Mouse (Mus musculus) forebrain, embryonic 10.5 days (tissue): Measurements from ENCODE around the gene Gm5624. TPM values are rescaled to one million over a fixed set of nuclear protein-coding genes. Genes with fewer than 3 reads are reported as not detected.
"Not testable (repeated sequence)": the region's sequence is repeated elsewhere in the genome, so short reads cannot be mapped to it uniquely, and the experiment has no call there.

ENCODE experiments used
- DNase-seq: peaks from one replicate; pipeline ENCODE4 v3.0.0-alpha.2; 2017; ENCODE audit warnings: low spot score; ENCODE audit errors: extremely low spot score
- H3K27ac ChIP-seq: fragments of 300-500 bp; sonication (generic); 2 replicates; pipeline ENCODE4 v1.5.1; 2016; ENCODE audit warnings: mild to moderate bottlenecking
- H3K27me3 ChIP-seq: fragments of 300-500 bp; sonication (generic); 2 replicates; pipeline ENCODE4 v1.6.1; 2016; ENCODE audit warnings: mild to moderate bottlenecking; ENCODE audit not compliant: poor library complexity, severe bottlenecking
- H3K36me3 ChIP-seq: fragments of 300-500 bp; sonication (generic); replicated peaks from 2 replicates; pipeline ENCODE4 v1.6.1; 2016; ENCODE audit warnings: mild to moderate bottlenecking, moderate library complexity
- H3K4me1 ChIP-seq: fragments of 300-500 bp; sonication (generic); 2 replicates; pipeline ENCODE4 v1.6.1; 2016
- H3K4me3 ChIP-seq: fragments of 300-500 bp; sonication (generic); 2 replicates; pipeline ENCODE4 v1.5.1; 2016; ENCODE audit warnings: mild to moderate bottlenecking, moderate library complexity
- H3K9me3 ChIP-seq: fragments of 300-500 bp; sonication (generic); 2 replicates; pipeline ENCODE4 v1.6.1; 2016; ENCODE audit warnings: mild to moderate bottlenecking, moderate library complexity
- WGBS: fragments of 180-500 bp; shearing (Covaris S2); methylation state at CpG from one replicate; pipeline ENCODE4 v1.1.7; 2016; 5-methylcytosine and 5-hydroxymethylcytosine counted together
- polyA plus RNA-seq: library from polyadenylated mRNA; unstranded; fragments of >200 nt; fragmentation: Nextera tagmentation; extraction: Ambion mirVana; gene quantifications from 2 replicates; pipeline ENCODE4 v1.2.1, GENCODE M21; 2016

Gm5624 gene
- polyA plus RNA-seq, result not detected in 2 replicates

DNA sequence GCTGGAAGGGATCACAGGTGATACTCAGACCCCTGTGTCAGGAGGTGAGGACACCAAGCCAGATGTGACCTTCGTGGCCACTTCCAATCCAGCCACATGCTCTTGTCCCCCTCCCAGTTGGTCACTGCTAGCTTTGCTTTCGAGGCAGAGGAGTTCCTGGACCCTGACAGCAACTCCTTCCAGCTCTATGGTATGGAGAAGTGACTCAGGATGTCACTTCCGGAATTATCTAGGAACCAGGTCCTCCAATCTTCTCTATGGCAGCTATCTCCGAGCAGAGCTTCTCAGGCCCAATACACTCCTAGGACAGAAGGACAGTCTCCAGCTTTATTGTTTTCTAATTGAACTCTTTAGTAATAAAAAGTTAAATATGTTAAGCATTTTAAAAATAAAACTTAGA is at the start of gene Gm5624:
Gene Gm5624, minus strand, starts transcription at position 202 of the 400 bp plus-strand sequence.
- H3K36me3 ChIP-seq, DNase-seq, H3K9me3 ChIP-seq, H3K27me3 ChIP-seq, H3K4me3 ChIP-seq, H3K4me1 ChIP-seq, H3K27ac ChIP-seq: not testable (repeated sequence)
- WGBS, result 80% methylated on average over 4 of the region's 4 CpGs

DNA sequence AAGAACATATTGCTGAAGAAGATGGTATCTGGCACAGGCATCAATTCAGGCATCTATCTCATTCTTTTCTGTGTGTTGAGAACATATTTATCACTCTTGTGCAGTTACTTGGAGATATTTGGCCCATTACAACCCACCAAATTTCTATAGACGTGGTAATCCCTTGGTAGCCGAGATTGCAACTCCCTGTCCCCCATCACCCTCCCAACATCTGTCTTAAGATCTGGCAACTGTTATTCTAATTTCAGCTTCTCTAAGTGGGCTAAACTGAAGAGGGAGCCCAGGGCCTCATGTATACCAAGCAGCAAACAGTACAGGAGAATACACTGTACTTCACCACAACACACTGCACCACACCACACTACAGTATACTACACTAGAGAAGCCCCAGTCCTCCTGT is 36.0 kb downstream of the Gm5624 start:
- H3K27ac ChIP-seq, H3K36me3 ChIP-seq, H3K9me3 ChIP-seq, H3K27me3 ChIP-seq, H3K4me3 ChIP-seq, DNase-seq, H3K4me1 ChIP-seq: not testable (repeated sequence)
- WGBS, result 90% methylated on average over 2 of the region's 2 CpGs

DNA sequence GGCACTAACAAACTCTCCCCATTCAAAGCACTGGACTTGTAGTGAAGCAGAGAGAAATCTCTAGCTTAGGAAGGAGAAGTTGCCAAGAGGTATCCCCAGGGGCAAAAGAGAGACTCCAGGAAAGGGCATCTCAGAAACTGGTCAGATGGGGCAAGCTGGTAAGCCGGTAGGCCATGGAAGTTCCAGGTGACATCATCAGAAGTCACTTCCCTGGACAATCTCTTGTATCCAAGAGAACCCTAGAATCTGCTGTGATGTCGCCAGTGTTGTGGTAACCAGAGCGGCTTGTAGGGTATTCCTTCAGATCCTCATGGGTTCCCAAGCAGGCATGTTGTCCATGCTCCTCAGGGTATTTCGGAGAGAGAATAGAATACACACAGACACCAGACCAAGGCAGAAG is 44.9 kb downstream of the Gm5624 start, which contains the start of gene Gm8247:
Gene Gm8247, plus strand, starts transcription at position 301 of the 400 bp plus-strand sequence.
- not testable (repeated sequence) for H3K27ac ChIP-seq, H3K36me3 ChIP-seq, H3K9me3 ChIP-seq, H3K4me3 ChIP-seq, DNase-seq, H3K4me1 ChIP-seq, H3K27me3 ChIP-seq
- 89% methylated on average over 4 of the region's 4 CpGs for WGBS

- not testable (repeated sequence) for H3K9me3 ChIP-seq, H3K4me3 ChIP-seq, H3K27ac ChIP-seq, H3K4me1 ChIP-seq, DNase-seq, H3K27me3 ChIP-seq, H3K36me3 ChIP-seq
- 96% methylated on average over 4 of the region's 5 CpGs for WGBS
Observed at GRCm38 (mm10) chr14:44547961-44548360, 79.8 kb downstream of the Gm5624 start.

DNA sequence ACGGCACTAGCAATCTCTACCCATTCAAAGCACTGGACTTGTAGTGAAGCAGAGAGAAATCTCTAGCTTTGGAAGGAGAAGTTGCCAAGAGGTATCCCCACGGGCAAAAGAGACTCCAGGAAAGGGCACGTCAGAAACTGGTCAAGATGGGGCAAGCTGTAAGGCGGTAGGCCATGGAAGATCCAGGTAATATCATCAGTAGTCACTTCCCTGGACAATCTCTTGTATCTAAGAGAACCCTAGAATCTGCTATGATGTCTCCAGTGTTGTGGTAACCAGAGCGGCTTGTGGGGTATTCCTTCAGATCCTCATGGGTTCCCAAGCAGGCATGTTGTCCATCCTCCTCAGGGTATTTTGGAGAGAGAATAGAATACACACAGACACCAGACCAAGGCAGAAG is 109.8 kb downstream of the Gm5624 start, which contains the start of gene Gm17093:
Gene Gm17093, plus strand, starts transcription at position 301 of the 400 bp plus-strand sequence.
- H3K4me1 ChIP-seq, H3K9me3 ChIP-seq, H3K36me3 ChIP-seq, H3K27me3 ChIP-seq, DNase-seq, H3K27ac ChIP-seq, H3K4me3 ChIP-seq: not testable (repeated sequence)
- 86% methylated on average over 5 of the region's 5 CpGs for WGBS

Other genes starting within 250 kb of the Gm5624 start
- not detected in 2 replicates for gene Gm3371, start 217.2 kb downstream of the Gm5624 start, polyA plus RNA-seq
- gene Gm8232, start 194.3 kb downstream of the Gm5624 start, polyA plus RNA-seq, result not detected in 2 replicates
- gene BC061237, start 135.5 kb downstream of the Gm5624 start, polyA plus RNA-seq, result not detected in 2 replicates
- gene Gm17093, start 109.7 kb downstream of the Gm5624 start, polyA plus RNA-seq, result not detected in 2 replicates
- not detected in 2 replicates for gene Gm8247, start 44.8 kb downstream of the Gm5624 start, polyA plus RNA-seq
- gene Gm8257, start 78.5 kb upstream of the Gm5624 start, polyA plus RNA-seq, result not detected in 2 replicates
- gene Gm8267, start 122.4 kb upstream of the Gm5624 start, polyA plus RNA-seq, result not detected in 2 replicates
- not detected in 2 replicates for gene Ptgdr, start 231.4 kb upstream of the Gm5624 start, polyA plus RNA-seq